ENCODE assay signal across 26 mouse cellular contexts in genomic region chr2:25660279-25660678, GRCm38 (mm10). TPM values are rescaled to one million over a fixed set of nuclear protein-coding genes. Genes with fewer than 3 reads are reported as not detected.
DNase-seq lines count a peak whose midpoint lies in the region; ATAC-seq lines count a peak whose summit lies in the region.
"Had no signal": no experiment of that assay in that cellular context is flagged by ENCODE, and none has a peak within 500 bp of the region (broad histone marks: within the 10 kb centered on the region; RNA-seq: fewer than 3 reads in every experiment).

No protein-coding gene starts in this region.

- no peaks in the 10 kb centered on the region for H3K4me1 ChIP-seq in kidney, embryonic 15.5 days
- H3K4me1 ChIP-seq: embryonic facial prominence, embryonic 15.5 days; forebrain, embryonic 15.5 days; heart, embryonic 15.5 days; hindbrain, embryonic 12.5 days had no signal

- H3K9me3 ChIP-seq in kidney, embryonic 15.5 days (replicated peaks): no peaks in the 10 kb centered on the region
- H3K9me3 ChIP-seq: embryonic facial prominence, embryonic 15.5 days; forebrain, embryonic 15.5 days; heart, embryonic 15.5 days; hindbrain, embryonic 12.5 days had no signal

- no peak overlapping the region for H3K4me3 ChIP-seq in kidney, embryonic 15.5 days (replicated peaks)
- H3K4me3 ChIP-seq: embryonic facial prominence, embryonic 15.5 days; erythroblast, embryonic 14.5 days; forebrain, embryonic 15.5 days; heart, embryonic 15.5 days; hindbrain, embryonic 12.5 days had no signal

- peak; percentile 61 for DNase-seq in adrenal gland, adult 2 months
- DNase-seq in adrenal gland, postnatal 10 days: no peak
- DNase-seq in heart, adult 11 months: peak; percentile 93
- DNase-seq in heart, postnatal 25 days (ENCODE audit: low spot score): no peak
- DNase-seq in heart, adult 9 months (ENCODE audit: low spot score in 2 of 2): peak; percentile 22 to 30
- no peak for DNase-seq in heart, postnatal 4 days
- DNase-seq in skeletal muscle tissue, adult 2 months (ENCODE audit: low read depth, low spot score): peak; percentile 10
- DNase-seq: cerebellum, adult 2 months; embryo, embryonic 11 days; gastrocnemius, postnatal 10 days; kidney, adult 9 months; kidney, postnatal 10 days had no signal

- no peak overlapping the region for H3K4me2 ChIP-seq in kidney, embryonic 15.5 days
- H3K4me2 ChIP-seq: embryonic facial prominence, embryonic 15.5 days; forebrain, embryonic 15.5 days; heart, embryonic 15.5 days; hindbrain, embryonic 12.5 days had no signal

- intact Hi-C loops in heart, postnatal 25 days (cut with DNase I): no loop called here

- no peak overlapping the region for H3K27ac ChIP-seq in kidney, embryonic 15.5 days
- H3K27ac ChIP-seq: embryonic facial prominence, embryonic 15.5 days; forebrain, embryonic 15.5 days; heart, embryonic 15.5 days; hindbrain, embryonic 12.5 days had no signal

- 74% methylated on average over 8 of the region's 8 CpGs for WGBS in kidney, embryonic 15.5 days

- no peaks in the 10 kb centered on the region for H3K27me3 ChIP-seq in kidney, embryonic 15.5 days
- H3K27me3 ChIP-seq: embryonic facial prominence, embryonic 15.5 days; forebrain, embryonic 15.5 days; hindbrain, embryonic 12.5 days had no signal

- no peak overlapping the region for H3K9ac ChIP-seq in kidney, embryonic 15.5 days
- H3K9ac ChIP-seq: embryonic facial prominence, embryonic 15.5 days; forebrain, embryonic 15.5 days; heart, embryonic 15.5 days; hindbrain, embryonic 12.5 days had no signal

- ATAC-seq in kidney, embryonic 15.5 days (replicated peaks; ENCODE audit: low FRiP score): no peak
- ATAC-seq: forebrain, embryonic 15.5 days; hindbrain, embryonic 16.5 days; inflammation-experienced regulatory T-cells, adult 6 months; intestine, postnatal 0 days had no signal

- H3K36me3 ChIP-seq in kidney, embryonic 15.5 days: no peaks in the 10 kb centered on the region
- H3K36me3 ChIP-seq: embryonic facial prominence, embryonic 15.5 days; forebrain, embryonic 15.5 days; heart, embryonic 15.5 days; hindbrain, embryonic 12.5 days had no signal

RNA-seq across cellular contexts. Expression of gene Lcn5, which starts 2.5 kb away (rescaled TPM):
- not detected for total RNA-seq in adrenal gland, adult 2 months (2021)
- polyA plus RNA-seq in adrenal gland, adult 2 months (2012; rRNA removed): not detected in 2 replicates
- not detected for total RNA-seq in adrenal gland, postnatal 10 days (2021)
- not detected for total RNA-seq in heart, postnatal 25 days (2021)
- total RNA-seq in heart, postnatal 4 days (2021): not detected
- not detected in 2 replicates for polyA plus RNA-seq in kidney, embryonic 15.5 days (2015; fragmentation: Nextera tagmentation; extraction: Ambion mirVana)
- total RNA-seq: CH12.LX; common myeloid progenitor, adult 5-6 weeks; gastrocnemius, postnatal 10 days; heart, postnatal 36 days had no signal
- polyA plus RNA-seq: cerebellum, adult 2 months; embryonic facial prominence, embryonic 11.5 days; embryonic facial prominence, embryonic 15.5 days; erythroblast, embryonic 14.5 days; forebrain, embryonic 11.5 days; forebrain, embryonic 15.5 days; heart, embryonic 15.5 days; hindbrain, embryonic 12.5 days; hindbrain, embryonic 16.5 days; inflammation-experienced regulatory T-cells, adult 6 months; intestine, postnatal 0 days had no signal

RNA-seq across cellular contexts. Expression of gene Lcn8, which starts 7.4 kb away (rescaled TPM):
- not detected for total RNA-seq in adrenal gland, adult 2 months (2021)
- not detected in 2 replicates for polyA plus RNA-seq in adrenal gland, adult 2 months (2012; rRNA removed)
- 1 to 10 TPM in 1 of 2 experiments, not detected in 1; 1.6 TPM for total RNA-seq in adrenal gland, postnatal 10 days (2021)
- total RNA-seq in heart, postnatal 25 days (2021): under 1 TPM; 0.73 to 0.99 TPM
- under 1 TPM; 0.72 to 0.74 TPM for total RNA-seq in heart, postnatal 4 days (2021)
- not detected in 2 replicates for polyA plus RNA-seq in kidney, embryonic 15.5 days (2015; fragmentation: Nextera tagmentation; extraction: Ambion mirVana)
- total RNA-seq: CH12.LX; common myeloid progenitor, adult 5-6 weeks had no signal
- polyA plus RNA-seq: cerebellum, adult 2 months; embryonic facial prominence, embryonic 11.5 days; embryonic facial prominence, embryonic 15.5 days; erythroblast, embryonic 14.5 days; forebrain, embryonic 11.5 days; forebrain, embryonic 15.5 days; heart, embryonic 15.5 days; hindbrain, embryonic 12.5 days; hindbrain, embryonic 16.5 days; inflammation-experienced regulatory T-cells, adult 6 months; intestine, postnatal 0 days had no signal

RNA-seq across cellular contexts. Expression of gene Lcn6, which starts 16.3 kb away (rescaled TPM):
- total RNA-seq in adrenal gland, adult 2 months (2021): not detected
- polyA plus RNA-seq in adrenal gland, adult 2 months (2012; rRNA removed): not detected in 2 replicates
- total RNA-seq in adrenal gland, postnatal 10 days (2021): not detected
- total RNA-seq in heart, postnatal 25 days (2021): not detected
- not detected for total RNA-seq in heart, postnatal 4 days (2021)
- polyA plus RNA-seq in kidney, embryonic 15.5 days (2015; fragmentation: Nextera tagmentation; extraction: Ambion mirVana): not detected in 2 replicates
- total RNA-seq: CH12.LX; common myeloid progenitor, adult 5-6 weeks; gastrocnemius, postnatal 10 days; heart, postnatal 36 days had no signal
- polyA plus RNA-seq: cerebellum, adult 2 months; embryonic facial prominence, embryonic 11.5 days; embryonic facial prominence, embryonic 15.5 days; erythroblast, embryonic 14.5 days; forebrain, embryonic 11.5 days; forebrain, embryonic 15.5 days; heart, embryonic 15.5 days; hindbrain, embryonic 12.5 days; hindbrain, embryonic 16.5 days; inflammation-experienced regulatory T-cells, adult 6 months; intestine, postnatal 0 days had no signal

RNA-seq across cellular contexts. Expression of gene Lcn10, which starts 22.2 kb away (rescaled TPM):
- total RNA-seq in adrenal gland, adult 2 months (2021): not detected
- not detected in 2 replicates for polyA plus RNA-seq in adrenal gland, adult 2 months (2012; rRNA removed)
- total RNA-seq in adrenal gland, postnatal 10 days (2021): not detected
- total RNA-seq in heart, postnatal 25 days (2021): not detected
- not detected for total RNA-seq in heart, postnatal 4 days (2021)
- not detected in 2 replicates for polyA plus RNA-seq in kidney, embryonic 15.5 days (2015; fragmentation: Nextera tagmentation; extraction: Ambion mirVana)
- total RNA-seq: CH12.LX; common myeloid progenitor, adult 5-6 weeks; gastrocnemius, postnatal 10 days; heart, postnatal 36 days had no signal
- polyA plus RNA-seq: cerebellum, adult 2 months; embryonic facial prominence, embryonic 11.5 days; embryonic facial prominence, embryonic 15.5 days; erythroblast, embryonic 14.5 days; forebrain, embryonic 11.5 days; forebrain, embryonic 15.5 days; heart, embryonic 15.5 days; hindbrain, embryonic 12.5 days; hindbrain, embryonic 16.5 days; intestine, postnatal 0 days had no signal

RNA-seq across cellular contexts. Expression of gene Fcna, which starts 32.4 kb away (rescaled TPM):
- total RNA-seq in adrenal gland, adult 2 months (2021): 10 to 100 TPM in 1 of 2 experiments, 1 to 10 TPM in 1; 4.6 to 10.1 TPM
- polyA plus RNA-seq in adrenal gland, adult 2 months (2012; rRNA removed): 2.4 and 4.4 TPM in 2 replicates
- 10 to 100 TPM; 11.3 to 15.8 TPM for total RNA-seq in adrenal gland, postnatal 10 days (2021)
- 1 to 10 TPM; 4.8 to 5.8 TPM for total RNA-seq in heart, postnatal 25 days (2021)
- 1 to 10 TPM; 1.3 to 1.4 TPM for total RNA-seq in heart, postnatal 4 days (2021)
- polyA plus RNA-seq in kidney, embryonic 15.5 days (2015; fragmentation: Nextera tagmentation; extraction: Ambion mirVana): 3.3 and 4.2 TPM in 2 replicates
- total RNA-seq: CH12.LX had no signal

Comparison
In these comparisons a context has a peak if more than half of its experiments do, and no peak if none do; other contexts are left out.
1. DNase-seq: peak in adrenal gland, adult 2 months (single experiment), heart, adult 11 months (single experiment), heart, adult 9 months (2 of 2) and skeletal muscle tissue, adult 2 months (single experiment); none in adrenal gland, postnatal 10 days (single experiment), heart, postnatal 25 days (single experiment) and heart, postnatal 4 days (single experiment).